Mouse (Mus musculus): ENCODE data around the gene Rab11b. TPM values are rescaled to one million over a fixed set of nuclear protein-coding genes. Genes with fewer than 3 reads are reported as not detected.

The Rab11b gene
- polyA plus RNA-seq, 1 experiment from 2014 or later, result 350 TPM

GRCm38 (mm10) chr17:33781124-33781977, 21.0 kb upstream of the Rab11b start, which contains the start of gene Angptl4:
Gene Angptl4 (minus strand): TSS chr17:33781830.
- Histone ChIP-seq H3K9me3 (replicated peaks) (no peaks in the 10 kb centered on the region), H3K4me1 (peaks cover 60% of the 10 kb centered on the region), H3K27ac (peak within 1 kb of the TSS; percentile 90), H3K36me3 (peaks cover 21% of the 10 kb centered on the region), H3K27me3 (ENCODE audit: low read depth, poor library complexity, severe bottlenecking) (no peaks in the 10 kb centered on the region), H3K4me3 (peak within 1 kb of the TSS; percentile 67)
- 3% methylated on average over 50 of the region's 50 CpGs for WGBS
- DNase-seq (ENCODE audit: low spot score), result peak; percentile 72

- WGBS, result 91% methylated on average over 5 of the region's 5 CpGs
Observed at GRCm38 (mm10) chr17:33780431-33780830, 20.1 kb upstream of the Rab11b start.

GRCm38 (mm10) chr17:33779967-33780295, 19.6 kb upstream of the Rab11b start:
- peak overlapping the region; percentile 67 for H3K4me3 ChIP-seq
- no peak for DNase-seq (ENCODE audit: low spot score)
- peaks cover 35% of the 10 kb centered on the region for H3K36me3 ChIP-seq
- 89% methylated on average over 5 of the region's 5 CpGs for WGBS
- H3K9me3 ChIP-seq (replicated peaks), result no peaks in the 10 kb centered on the region
- peaks cover 51% of the 10 kb centered on the region for H3K4me1 ChIP-seq
- no peaks in the 10 kb centered on the region for H3K27me3 ChIP-seq (ENCODE audit: low read depth, poor library complexity, severe bottlenecking)
- H3K27ac ChIP-seq, result peak overlapping the region; percentile 90

More at GRCm38 (mm10) chr17:33780431-33780830, 20.1 kb upstream of the Rab11b start:
- Histone ChIP-seq H3K27me3 (ENCODE audit: low read depth, poor library complexity, severe bottlenecking) (no peaks in the 10 kb centered on the region), H3K9me3 (replicated peaks) (no peaks in the 10 kb centered on the region), H3K27ac (peak overlapping the region; percentile 90), H3K36me3 (peaks cover 30% of the 10 kb centered on the region), H3K4me3 (peak overlapping the region; percentile 67), H3K4me1 (peaks cover 52% of the 10 kb centered on the region)
- DNase-seq (ENCODE audit: low spot score), result no peak

- Histone ChIP-seq H3K27ac (peak overlapping the region; percentile 90), H3K9me3 (replicated peaks) (no peaks in the 10 kb centered on the region), H3K4me3 (peak overlapping the region; percentile 67), H3K4me1 (peaks cover 51% of the 10 kb centered on the region), H3K36me3 (peaks cover 40% of the 10 kb centered on the region), H3K27me3 (ENCODE audit: low read depth, poor library complexity, severe bottlenecking) (no peaks in the 10 kb centered on the region)
- DNase-seq (ENCODE audit: low spot score), result peak; percentile 96
- WGBS, result 40% methylated on average over 9 of the region's 9 CpGs
Observed at GRCm38 (mm10) chr17:33779271-33779966, 19.1 kb upstream of the Rab11b start.

- H3K4me3 ChIP-seq, result no peak overlapping the region
- no peaks in the 10 kb centered on the region for H3K9me3 ChIP-seq (replicated peaks)
- peaks cover 42% of the 10 kb centered on the region for H3K36me3 ChIP-seq
- WGBS, result 98% methylated on average over 4 of the region's 4 CpGs
- no peaks in the 10 kb centered on the region for H3K27me3 ChIP-seq (ENCODE audit: low read depth, poor library complexity, severe bottlenecking)
- peaks cover 25% of the 10 kb centered on the region for H3K4me1 ChIP-seq
- DNase-seq (ENCODE audit: low spot score), result no peak
- H3K27ac ChIP-seq, result no peak overlapping the region
Observed at GRCm38 (mm10) chr17:33775287-33775686, 15.0 kb upstream of the Rab11b start.

- Histone ChIP-seq H3K36me3 (peaks cover 42% of the 10 kb centered on the region), H3K9me3 (replicated peaks) (no peaks in the 10 kb centered on the region), H3K27ac (no peak overlapping the region), H3K4me3 (no peak overlapping the region), H3K4me1 (peaks cover 19% of the 10 kb centered on the region), H3K27me3 (ENCODE audit: low read depth, poor library complexity, severe bottlenecking) (no peaks in the 10 kb centered on the region)
- DNase-seq (ENCODE audit: low spot score), result no peak
- 93% methylated on average over 8 of the region's 8 CpGs for WGBS
Observed at GRCm38 (mm10) chr17:33774573-33775155, 14.3 kb upstream of the Rab11b start.

GRCm38 (mm10) chr17:33773871-33774572, 13.7 kb upstream of the Rab11b start:
- H3K4me1 ChIP-seq, result peaks cover 13% of the 10 kb centered on the region
- H3K27ac ChIP-seq, result no peak overlapping the region
- WGBS, result 90% methylated on average over 6 of the region's 6 CpGs
- DNase-seq (ENCODE audit: low spot score), result no peak
- peaks cover 42% of the 10 kb centered on the region for H3K36me3 ChIP-seq
- no peaks in the 10 kb centered on the region for H3K27me3 ChIP-seq (ENCODE audit: low read depth, poor library complexity, severe bottlenecking)
- no peaks in the 10 kb centered on the region for H3K9me3 ChIP-seq (replicated peaks)
- H3K4me3 ChIP-seq, result no peak overlapping the region

- no peaks in the 10 kb centered on the region for H3K9me3 ChIP-seq (replicated peaks)
- H3K4me1 ChIP-seq, result peaks cover 7% of the 10 kb centered on the region
- no peak for DNase-seq (ENCODE audit: low spot score)
- no peak overlapping the region for H3K27ac ChIP-seq
- WGBS, result 81% methylated on average over 6 of the region's 6 CpGs
- peaks cover 42% of the 10 kb centered on the region for H3K36me3 ChIP-seq
- no peak overlapping the region for H3K4me3 ChIP-seq
- H3K27me3 ChIP-seq (ENCODE audit: low read depth, poor library complexity, severe bottlenecking), result no peaks in the 10 kb centered on the region
Observed at GRCm38 (mm10) chr17:33773426-33773825, 13.1 kb upstream of the Rab11b start.

GRCm38 (mm10) chr17:33771617-33772016, 11.3 kb upstream of the Rab11b start:
- Histone ChIP-seq H3K4me3 (no peak overlapping the region), H3K9me3 (replicated peaks) (no peaks in the 10 kb centered on the region), H3K27me3 (ENCODE audit: low read depth, poor library complexity, severe bottlenecking) (no peaks in the 10 kb centered on the region), H3K36me3 (peaks cover 24% of the 10 kb centered on the region), H3K4me1 (no peaks in the 10 kb centered on the region), H3K27ac (no peak overlapping the region)
- no peak for DNase-seq (ENCODE audit: low spot score)
- 96% methylated on average over 4 of the region's 4 CpGs for WGBS

- Histone ChIP-seq H3K4me1 (no peaks in the 10 kb centered on the region), H3K9me3 (replicated peaks) (no peaks in the 10 kb centered on the region), H3K27ac (no peak overlapping the region), H3K27me3 (ENCODE audit: low read depth, poor library complexity, severe bottlenecking) (no peaks in the 10 kb centered on the region), H3K4me3 (no peak overlapping the region), H3K36me3 (no peaks in the 10 kb centered on the region)
- 85% methylated on average over 3 of the region's 3 CpGs for WGBS
- DNase-seq (ENCODE audit: low spot score), result no peak
Observed at GRCm38 (mm10) chr17:33766389-33766788, 6.1 kb upstream of the Rab11b start.

GRCm38 (mm10) chr17:33759767-33760254, 519 bp downstream of the Rab11b start:
- Histone ChIP-seq H3K27me3 (ENCODE audit: low read depth, poor library complexity, severe bottlenecking) (no peaks in the 10 kb centered on the region), H3K27ac (peak overlapping the region; percentile 100), H3K36me3 (peaks cover 34% of the 10 kb centered on the region), H3K9me3 (replicated peaks) (no peaks in the 10 kb centered on the region), H3K4me1 (peaks cover 42% of the 10 kb centered on the region), H3K4me3 (peak overlapping the region; percentile 91)
- peak; percentile 97 for DNase-seq (ENCODE audit: low spot score)
- under 1% methylated on average over 38 of the region's 38 CpGs for WGBS

GRCm38 (mm10) chr17:33757231-33757630, 3.1 kb downstream of the Rab11b start:
- Histone ChIP-seq H3K36me3 (peaks cover 48% of the 10 kb centered on the region), H3K4me1 (peaks cover 42% of the 10 kb centered on the region), H3K4me3 (no peak overlapping the region), H3K9me3 (replicated peaks) (no peaks in the 10 kb centered on the region), H3K27me3 (ENCODE audit: low read depth, poor library complexity, severe bottlenecking) (no peaks in the 10 kb centered on the region), H3K27ac (no peak overlapping the region)
- DNase-seq (ENCODE audit: low spot score), result no peak
- WGBS, result 66% methylated on average over 4 of the region's 4 CpGs
